Mouse (Mus musculus) central nervous system, embryonic 18 days (tissue): Measurements from ENCODE around the gene Relb. TPM values are rescaled to one million over a fixed set of nuclear protein-coding genes. Genes with fewer than 3 reads are reported as not detected.

ENCODE experiments used
- polyA plus RNA-seq: library from polyadenylated mRNA; depleted of rRNA; stranded (reverse); fragments of >200 nt; gene quantifications from 2 replicates; pipeline ENCODE4 v1.2.3, GENCODE M21; 2012; rRNA removed

Relb gene
- polyA plus RNA-seq: 5.8 and 6.2 TPM in 2 replicates

GRCm38 (mm10) chr7:19629361-19629734, at the start of gene Relb:
Relb (minus strand) TSS chr7:19629438.

DNA sequence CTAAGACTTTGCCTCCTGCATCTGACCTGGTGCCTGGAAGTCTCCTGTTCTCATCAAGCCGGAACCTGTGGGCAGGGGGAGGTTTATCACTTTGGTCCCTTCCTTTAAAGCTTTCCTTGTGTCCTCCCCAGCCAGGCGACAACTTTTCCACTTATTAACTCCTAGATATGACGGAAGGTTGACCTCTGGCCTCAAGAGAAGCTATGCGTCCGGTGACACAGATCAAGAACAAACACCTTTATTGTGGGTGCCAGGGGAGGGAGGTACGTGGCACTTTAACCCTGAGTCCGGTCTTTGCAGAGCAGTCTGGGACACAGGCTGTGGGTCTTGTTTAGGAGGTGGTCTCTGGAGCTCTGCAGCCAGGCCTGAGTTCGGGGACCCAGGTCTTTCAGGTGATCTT, 48.6 kb upstream of the Relb start, which contains the start of gene Apoc2:
TSS of gene Apoc2 (minus strand) at position 70 of the 400 bp plus-strand sequence.

GRCm38 (mm10) chr7:19664955-19665841, 36.0 kb upstream of the Relb start, which contains the start of gene Clptm1:
Clptm1 (minus strand) TSS chr7:19665033.

DNA sequence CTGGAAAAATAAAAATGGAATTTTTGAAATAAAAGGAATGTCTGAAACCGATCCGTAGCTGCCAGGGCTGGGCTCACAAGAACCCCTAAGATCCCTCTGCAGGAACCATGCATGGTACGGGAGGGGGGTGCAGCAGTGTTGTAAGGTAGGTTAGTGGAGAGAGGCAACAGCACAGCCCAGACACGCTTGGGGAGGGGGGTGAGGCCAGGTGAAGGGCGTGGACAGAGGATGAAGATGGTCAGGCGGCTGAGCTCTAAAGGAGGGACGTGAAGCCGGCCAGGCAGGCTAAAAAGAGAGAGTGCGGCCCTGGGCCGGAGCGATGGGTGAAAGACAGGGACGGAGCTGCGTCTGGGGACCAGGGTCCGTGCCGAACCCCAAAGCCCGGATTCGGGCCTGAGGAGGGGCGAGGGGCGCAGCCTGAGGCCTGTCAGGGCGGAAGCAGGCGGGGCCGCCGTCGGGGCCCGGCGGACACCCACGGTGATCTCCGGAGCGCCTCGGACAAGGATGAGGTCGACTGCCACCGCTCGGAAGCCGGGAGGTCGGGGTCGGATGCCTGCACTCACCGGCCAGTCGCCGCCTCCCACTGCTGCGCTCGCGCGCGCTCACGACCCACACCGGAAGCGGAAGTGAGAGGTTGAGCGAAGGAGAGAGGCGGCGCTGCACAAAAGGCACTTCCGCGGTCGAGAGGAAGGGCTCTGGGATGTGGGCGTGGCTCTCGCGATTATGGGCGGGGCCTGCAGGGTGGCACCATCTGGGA, 25.2 kb downstream of the Relb start, which contains the start of gene Clasrp:
TSS of gene Clasrp (minus strand) at position 638 of the 757 bp plus-strand sequence.

GRCm38 (mm10) chr7:19577141-19577852, 51.9 kb downstream of the Relb start, which contains the start of the genes Zfp296 and Gemin7:
Zfp296 (plus strand) TSS chr7:19577287.
Gemin7 (minus strand) TSS chr7:19577595.

DNA sequence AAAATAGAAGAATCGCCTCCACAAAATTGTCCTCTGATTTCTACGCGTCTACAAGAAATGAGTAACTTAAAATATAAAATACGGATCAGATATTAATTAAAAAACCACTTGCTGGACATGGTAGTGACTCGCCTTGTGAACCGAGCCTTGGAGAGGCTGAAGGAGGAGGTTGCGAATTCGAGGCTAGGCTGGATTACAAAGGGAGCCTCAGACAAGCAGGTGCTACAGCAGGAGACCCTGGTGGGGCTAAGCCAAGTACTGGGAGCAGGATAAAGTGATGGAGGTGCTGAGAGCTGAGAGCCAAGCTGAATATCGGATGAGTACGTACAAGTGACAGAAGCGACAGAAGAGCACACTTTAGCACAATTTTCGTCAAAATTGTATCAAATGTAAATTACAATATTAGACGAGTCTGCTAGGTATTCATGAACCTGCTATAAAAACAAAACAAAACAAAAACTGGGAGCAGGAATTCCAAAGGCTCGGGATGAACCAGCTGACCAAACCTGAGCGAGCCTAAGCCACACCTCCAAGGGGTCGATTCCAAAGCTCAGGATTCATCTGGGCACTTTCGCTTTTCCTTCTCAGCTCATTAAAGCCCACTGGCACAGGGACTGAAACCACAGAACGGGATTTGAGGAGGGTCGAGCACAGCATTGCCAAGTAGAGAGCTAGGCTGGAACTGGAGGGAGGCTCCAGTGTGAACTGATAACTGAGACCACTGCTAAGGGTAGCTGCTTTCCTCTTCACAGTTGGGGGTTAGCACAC, 66.4 kb downstream of the Relb start, which contains the start of gene Ppp1r37:
TSS of gene Ppp1r37 (minus strand) at position 434 of the 768 bp plus-strand sequence.

Other genes with a start within 250 kb of the Relb start
- 77.4 and 78.3 TPM in 2 replicates for gene Ercc2, start 247.4 kb downstream of the Relb start, polyA plus RNA-seq
- gene Klc3, start 225.3 kb downstream of the Relb start, polyA plus RNA-seq: 1.6 and 2.1 TPM in 2 replicates
- 0.36 and 148 TPM in 2 replicates for gene Ckm, start 224.7 kb downstream of the Relb start, polyA plus RNA-seq
- 47.3 and 55.6 TPM in 2 replicates for gene Mark4, start 170.6 kb downstream of the Relb start, polyA plus RNA-seq
- gene Exoc3l2, start 166.1 kb downstream of the Relb start, polyA plus RNA-seq: 0.31 and 0.70 TPM in 2 replicates
- gene Bloc1s3, start 121.1 kb downstream of the Relb start, polyA plus RNA-seq: 12.0 and 12.1 TPM in 2 replicates
- 19.9 and 24.6 TPM in 2 replicates for gene Trappc6a, start 121.0 kb downstream of the Relb start, polyA plus RNA-seq
- gene Nkpd1, start 111.6 kb downstream of the Relb start, polyA plus RNA-seq: 1.3 TPM in 2 replicates
- 112 and 114 TPM in 2 replicates for gene Ppp1r37, start 66.4 kb downstream of the Relb start, polyA plus RNA-seq
- 1.2 and 1.5 TPM in 2 replicates for gene Zfp296, start 52.2 kb downstream of the Relb start, polyA plus RNA-seq
- gene Gemin7, start 51.8 kb downstream of the Relb start, polyA plus RNA-seq: 64.8 and 70.8 TPM in 2 replicates
- gene Clasrp, start 25.0 kb downstream of the Relb start, polyA plus RNA-seq: 142 and 146 TPM in 2 replicates
- gene Clptm1, start 35.6 kb upstream of the Relb start, polyA plus RNA-seq: 96.6 and 100 TPM in 2 replicates
- gene Apoc2, start 48.5 kb upstream of the Relb start, polyA plus RNA-seq: 0.19 TPM in 1 of 2 replicates, not detected in the other
- not detected in 2 replicates for gene Gm44805, start 52.0 kb upstream of the Relb start, polyA plus RNA-seq
- gene Apoc4, start 52.0 kb upstream of the Relb start, polyA plus RNA-seq: not detected in 2 replicates
- 1.6 and 2.7 TPM in 2 replicates for gene Apoc1, start 63.2 kb upstream of the Relb start, polyA plus RNA-seq
- 863 and 1,072 TPM in 2 replicates for gene Apoe, start 69.8 kb upstream of the Relb start, polyA plus RNA-seq
- 103 and 109 TPM in 2 replicates for gene Tomm40, start 86.0 kb upstream of the Relb start, polyA plus RNA-seq
- gene Nectin2, start 121.0 kb upstream of the Relb start, polyA plus RNA-seq: 37.8 and 38.6 TPM in 2 replicates
- 13.3 and 17.6 TPM in 2 replicates for gene Bcam, start 141.6 kb upstream of the Relb start, polyA plus RNA-seq
- gene Cblc, start 167.4 kb upstream of the Relb start, polyA plus RNA-seq: 0.20 and 0.48 TPM in 2 replicates
- 0.72 and 2.2 TPM in 2 replicates for gene Bcl3, start 193.3 kb upstream of the Relb start, polyA plus RNA-seq
- 27.6 and 28.4 TPM in 2 replicates for gene Gm19345, start 222.6 kb upstream of the Relb start, polyA plus RNA-seq
- gene Ceacam16, start 231.9 kb upstream of the Relb start, polyA plus RNA-seq: not detected in 2 replicates